Mouse (Mus musculus) liver, embryonic 14.5 days (tissue): Measurements from ENCODE around the gene Arap1.

Experiments
- CTCF ChIP-seq: IDR thresholded peaks from 2 replicates; pipeline ENCODE4 v1.5.1; 2016; ENCODE audit warnings: antibody characterized with exemption, low read depth, control low read depth
- EP300 ChIP-seq: IDR thresholded peaks from 2 replicates; pipeline ENCODE4 v1.6.1; 2016; ENCODE audit warnings: antibody characterized with exemption, low read depth

- TF ChIP-seq CTCF (no peak), EP300 (no peak)
Observed at GRCm38 (mm10) chr7:101349861-101350260, 2.0 kb downstream of the Arap1 start.
